Mouse (Mus musculus) embryo, embryonic 11.5 days (tissue): ENCODE data around the gene Pdzrn4.

ENCODE experiments used
- DNase-seq: peaks from one replicate; pipeline ENCODE4 v3.0.0-alpha.2; 2012; ENCODE audit warnings: low read depth, low spot score

The Pdzrn4 gene

DNA sequence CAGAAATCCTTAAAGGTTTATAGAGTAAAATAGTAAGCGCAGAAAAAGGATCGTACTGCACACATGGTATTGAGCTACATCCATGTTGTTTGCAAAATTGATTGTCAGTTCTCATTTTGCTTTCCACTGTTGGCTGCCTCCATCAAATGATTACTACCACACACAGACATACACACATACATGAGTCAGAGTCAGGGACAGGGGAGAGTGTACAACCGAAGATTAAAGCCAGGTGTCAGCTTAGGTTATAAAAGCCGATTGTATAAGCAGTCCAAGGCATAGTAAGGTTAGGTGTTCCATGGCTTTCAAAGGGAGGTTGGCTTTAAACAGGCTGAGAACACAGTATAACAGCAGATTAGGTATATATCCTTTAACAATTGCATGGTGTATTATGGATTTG is 343.2 kb downstream of the Pdzrn4 start:
- DNase-seq = no peak

DNA sequence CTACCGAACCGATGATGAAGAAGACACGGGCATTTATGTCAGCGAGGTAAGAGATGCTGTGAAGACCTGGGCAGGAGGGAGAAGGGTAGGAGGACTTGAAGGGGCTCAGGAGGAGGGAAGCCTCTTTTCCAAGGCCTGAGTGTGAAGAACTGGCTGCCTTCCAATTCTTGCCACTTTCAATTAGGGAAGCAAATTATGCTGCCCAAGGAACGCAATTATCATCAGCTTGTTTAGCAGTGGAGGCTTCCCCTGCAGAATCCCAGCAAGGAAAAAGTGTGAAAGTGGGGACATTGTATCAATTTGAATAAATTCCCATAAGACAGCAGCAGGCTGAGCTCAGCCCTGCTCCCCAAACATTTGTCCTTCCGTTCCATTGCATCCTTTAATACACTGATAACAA is 346.9 kb downstream of the Pdzrn4 start:
- no peak for DNase-seq

DNA sequence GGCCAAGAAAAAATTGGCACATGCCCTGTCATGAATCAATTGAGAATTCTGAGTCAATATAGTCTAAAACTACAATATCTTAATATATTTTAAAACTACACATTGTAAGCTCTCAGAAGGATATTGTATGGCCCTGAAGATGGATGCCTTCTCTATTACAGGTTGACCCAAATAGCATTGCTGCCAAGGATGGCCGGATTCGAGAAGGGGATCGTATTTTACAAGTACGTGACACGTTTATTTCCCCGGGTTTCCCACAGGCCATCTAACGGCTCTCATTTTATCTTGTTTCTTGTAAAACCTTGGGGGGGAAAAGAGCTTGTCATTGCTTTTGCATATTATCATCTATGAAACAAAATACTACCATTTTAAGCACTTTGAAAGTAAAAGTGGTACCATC is 349.4 kb downstream of the Pdzrn4 start:
- DNase-seq = no peak

DNA sequence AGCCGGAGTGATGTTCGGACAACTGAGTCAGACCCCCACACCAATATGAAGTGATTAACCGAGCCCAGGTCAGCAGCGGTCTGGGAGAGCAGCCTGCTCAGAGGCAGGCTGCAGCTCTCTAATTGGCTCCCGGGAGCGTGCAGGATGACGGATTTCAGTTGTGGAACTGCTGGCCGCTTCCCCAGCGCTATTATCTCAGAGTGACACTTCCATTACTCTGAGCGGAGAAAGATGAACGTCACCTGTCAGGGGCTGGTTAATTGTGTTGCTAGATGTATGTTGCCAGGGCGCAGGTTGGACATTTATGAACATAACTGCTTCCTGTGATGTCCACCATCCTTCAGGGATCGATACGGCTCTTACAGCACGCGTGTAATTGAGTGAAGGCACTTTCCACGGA is 355.5 kb downstream of the Pdzrn4 start:
- no peak for DNase-seq

DNA sequence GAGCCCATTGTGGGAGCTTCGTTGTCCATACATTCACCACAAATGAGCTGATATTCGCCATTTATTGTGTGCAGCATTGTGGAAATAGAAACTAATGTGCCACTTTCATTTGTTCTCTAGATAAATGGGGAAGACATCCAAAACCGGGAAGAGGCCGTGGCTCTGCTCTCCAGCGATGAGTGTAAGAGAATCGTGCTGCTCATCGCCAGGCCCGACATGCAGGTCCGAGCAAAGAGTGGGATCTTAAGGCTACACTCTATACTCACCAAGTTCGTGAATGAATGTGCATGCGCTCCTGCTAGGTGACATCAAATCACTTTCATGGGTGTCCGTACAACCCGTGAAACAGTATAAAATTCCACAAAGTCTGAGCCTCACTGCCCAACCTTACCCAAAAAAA is 355.9 kb downstream of the Pdzrn4 start:
- no peak for DNase-seq

DNA sequence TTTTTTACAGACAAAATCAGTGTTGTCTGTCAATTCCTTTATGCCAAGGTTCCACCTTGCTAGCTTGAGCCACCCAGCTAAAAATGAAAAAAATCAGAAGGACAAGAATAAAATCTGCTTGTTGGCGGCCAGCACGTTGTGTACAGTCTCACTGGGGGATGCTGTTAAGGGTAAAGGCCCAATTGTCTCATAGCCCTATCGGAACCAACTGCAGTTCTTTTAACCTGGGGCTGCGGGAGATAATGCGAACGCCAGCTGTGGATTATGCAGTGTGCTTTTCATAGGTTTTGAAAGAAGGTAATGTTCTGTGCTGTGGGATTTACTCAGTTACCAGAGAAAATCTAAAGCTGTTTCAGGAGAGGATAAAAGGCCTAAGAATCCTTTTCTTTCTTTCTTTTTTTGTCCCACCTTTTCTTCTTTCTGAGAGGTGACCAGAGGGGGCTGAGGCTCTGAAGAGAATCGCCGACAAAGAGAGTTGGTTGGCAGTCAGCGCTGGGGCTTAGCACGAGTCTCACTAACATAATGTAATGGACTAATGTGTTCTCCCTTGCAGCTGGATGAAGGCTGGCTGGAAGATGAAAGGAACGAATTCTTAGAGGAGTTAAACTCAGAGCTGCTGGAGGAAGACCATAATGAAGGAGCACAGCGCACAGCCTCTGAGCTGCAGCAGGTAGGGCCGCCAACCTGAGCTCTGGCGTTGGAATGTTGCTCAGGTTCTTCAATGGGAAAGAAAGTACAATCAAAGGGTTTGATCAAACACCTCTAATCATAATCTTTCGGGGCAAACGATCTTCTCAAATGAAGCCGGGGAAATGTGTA is 360.6 kb downstream of the Pdzrn4 start:
- DNase-seq = no peak

DNA sequence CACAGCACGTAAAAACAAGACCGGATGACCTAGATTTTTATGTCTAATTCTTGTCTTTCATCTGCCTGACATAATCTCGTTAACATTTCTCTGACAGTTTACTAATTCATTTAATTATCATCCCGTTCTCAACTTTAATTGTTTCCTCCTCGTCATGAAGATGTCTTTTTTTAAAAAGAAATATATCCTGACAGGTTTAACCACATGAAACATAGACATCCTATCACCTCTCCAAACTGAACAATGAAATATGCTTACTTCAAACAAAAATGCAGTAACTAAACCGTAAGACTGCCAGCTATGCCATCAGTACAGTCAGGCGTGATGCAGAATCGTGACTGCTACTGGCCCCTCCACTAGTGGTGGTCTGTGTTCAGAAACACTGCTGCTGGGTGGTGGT is 362.3 kb downstream of the Pdzrn4 start:
- no peak for DNase-seq

DNA sequence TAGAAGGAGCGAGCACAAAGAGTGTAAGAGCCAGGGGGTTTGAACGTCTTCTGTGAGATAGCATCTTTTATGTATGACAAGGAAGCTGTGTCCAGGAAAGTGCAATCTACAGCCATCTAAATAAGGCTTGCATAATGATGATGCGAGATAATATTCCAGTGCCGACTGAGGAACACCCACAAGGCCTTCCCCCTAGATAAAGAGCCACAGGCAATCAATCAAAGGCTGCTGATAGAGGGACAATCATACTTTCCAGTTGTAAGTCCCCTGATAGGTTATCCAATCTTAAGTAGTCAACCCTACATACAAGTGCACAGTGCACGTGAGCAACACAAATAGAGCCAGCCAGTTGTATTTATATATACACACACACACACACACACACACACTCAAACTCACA is 366.6 kb downstream of the Pdzrn4 start:
- DNase-seq = no peak

DNA sequence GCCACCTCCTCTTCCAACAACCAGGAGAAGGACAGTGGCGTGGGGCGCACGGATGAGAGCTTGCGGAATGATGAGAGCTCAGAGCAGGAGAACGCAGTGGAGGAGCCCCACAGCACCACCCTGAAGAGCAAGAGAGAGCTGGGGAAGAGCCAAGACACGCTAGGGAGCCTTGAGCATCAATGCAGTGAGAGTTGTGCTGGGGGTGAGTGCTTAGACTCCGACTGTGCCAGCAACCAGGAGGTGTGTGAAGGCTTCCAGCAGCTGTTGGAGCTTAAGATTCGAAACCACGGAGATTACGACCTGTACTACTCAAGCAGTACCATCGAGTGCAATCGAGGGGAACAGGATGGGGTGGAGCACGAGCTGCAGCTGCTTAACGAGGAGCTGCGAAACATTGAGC is 372.9 kb downstream of the Pdzrn4 start:
- no peak for DNase-seq

DNA sequence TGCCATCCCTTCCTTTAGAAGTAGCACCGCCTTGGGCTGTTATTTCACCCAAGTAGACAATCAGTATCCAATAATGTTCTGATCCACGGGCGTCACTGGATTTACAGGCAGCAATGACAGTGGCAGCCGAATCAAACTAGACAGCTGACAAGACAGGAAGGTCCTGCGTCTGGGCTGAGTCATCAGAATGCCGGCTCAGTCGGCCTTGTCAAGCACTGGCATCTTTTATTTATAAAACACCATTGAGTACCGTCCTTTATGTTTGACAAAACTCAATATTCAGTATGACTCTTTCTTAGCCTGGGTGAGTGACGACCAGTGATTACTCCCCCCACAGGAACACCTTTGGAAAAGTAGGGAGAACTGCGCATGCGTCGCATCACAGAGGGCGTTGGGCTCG is 391.4 kb downstream of the Pdzrn4 start:
- DNase-seq = no peak

DNA sequence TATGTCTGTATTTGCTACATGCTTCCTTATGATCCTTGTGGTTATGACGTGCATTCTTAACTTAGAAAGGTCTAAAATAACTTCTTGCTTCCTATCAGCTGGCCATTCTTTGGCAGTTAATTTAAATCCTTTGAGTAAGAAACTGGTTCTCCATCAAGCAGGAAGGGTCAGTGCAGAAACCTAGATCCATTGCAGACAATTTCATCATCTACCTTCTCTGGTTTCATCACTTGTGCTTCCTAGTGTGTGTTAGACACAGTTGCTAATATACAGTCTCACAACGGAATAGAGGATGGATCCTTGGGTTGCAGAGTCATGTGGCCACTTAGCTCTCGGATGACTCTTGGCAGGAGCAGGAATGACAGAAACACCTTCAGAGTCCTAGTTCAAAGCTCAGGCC is 397.6 kb downstream of the Pdzrn4 start:
- no peak for DNase-seq

DNA sequence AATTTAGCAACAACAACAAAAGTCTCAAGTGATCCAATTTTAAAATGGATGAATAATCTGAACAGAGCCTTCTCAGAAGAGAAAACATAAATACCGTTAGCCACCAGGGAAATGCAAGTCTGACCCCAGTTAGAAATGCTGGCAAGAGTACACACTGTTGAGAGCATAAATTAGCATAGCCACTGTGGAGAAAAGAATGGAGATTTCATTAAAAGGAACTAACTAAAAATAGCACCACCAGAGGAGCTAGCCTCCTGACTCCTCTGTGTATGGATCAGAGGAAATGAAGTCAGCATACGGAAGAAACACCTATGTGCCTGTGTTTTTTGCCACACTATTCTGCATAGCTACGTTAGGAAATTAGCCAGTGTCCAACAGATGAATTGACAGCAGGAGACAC is 409.3 kb downstream of the Pdzrn4 start:
- DNase-seq = no peak

DNA sequence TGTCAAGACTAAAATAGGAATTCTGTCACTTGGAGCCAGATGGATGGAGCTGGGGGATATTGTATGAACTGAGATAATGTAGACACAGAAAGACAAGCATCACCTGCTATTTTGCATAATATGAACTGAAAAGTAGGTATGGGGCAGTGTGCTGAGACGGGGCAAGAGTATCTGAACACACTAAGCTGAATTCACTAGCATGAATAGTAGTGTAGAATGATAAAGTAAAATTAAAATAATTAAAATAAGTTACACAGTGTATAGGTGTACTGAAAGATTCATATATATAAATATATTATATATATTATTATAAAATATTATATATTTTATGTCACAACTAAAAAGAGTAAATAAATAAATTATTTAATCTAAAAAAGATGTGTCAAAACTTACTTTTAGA is 409.7 kb downstream of the Pdzrn4 start:
- DNase-seq = no peak
